Comparison of ENCODE assay signal across 9 mouse cellular contexts in the genomic region with DNA sequence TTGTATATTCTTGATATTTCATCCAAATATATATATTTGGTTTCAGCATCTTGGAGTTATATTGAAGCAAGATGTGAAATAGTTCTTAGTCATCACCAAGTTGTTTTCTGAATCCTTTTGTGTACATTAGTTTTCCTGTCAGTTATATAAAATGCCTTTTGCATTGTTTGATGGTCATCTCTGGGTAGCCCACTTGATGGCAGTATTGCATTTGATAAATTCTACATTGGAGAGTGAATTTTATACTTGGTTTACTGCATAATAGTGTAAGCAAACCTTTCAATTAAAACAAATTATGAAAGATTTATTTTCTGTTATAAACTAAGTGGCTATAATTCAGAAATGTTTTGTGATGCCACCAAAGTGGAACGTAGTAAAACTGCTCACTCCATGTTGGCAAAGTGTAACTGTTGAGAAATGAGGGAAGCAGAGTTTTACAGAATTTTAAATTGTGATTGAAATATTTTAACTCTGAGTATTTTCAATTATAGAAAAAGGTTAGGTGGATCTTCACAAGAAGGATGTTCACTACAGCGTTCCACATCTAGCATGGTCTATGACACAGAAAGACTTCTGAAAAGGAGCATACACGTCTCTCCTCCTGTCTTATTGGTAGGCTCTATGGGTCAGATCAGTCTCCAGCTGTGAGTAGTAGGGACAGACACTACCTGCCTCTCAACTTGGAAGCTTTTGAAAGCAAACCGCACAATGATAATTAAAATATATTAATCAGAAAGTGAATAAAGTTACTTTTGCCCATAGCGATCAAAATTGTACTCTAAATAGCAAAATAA.
DNase-seq lines count a peak whose midpoint lies in the region; ATAC-seq and TF ChIP-seq lines count a peak whose summit lies in the region.
"Had no signal": no experiment of that assay in that cellular context is flagged by ENCODE, and none has a peak within 500 bp of the region (broad histone marks: within the 10 kb centered on the region; RNA-seq: fewer than 3 reads in every experiment).

No protein-coding gene starts in this region.

- 65% methylated on average over 5 of the region's 5 CpGs for WGBS in lung, embryonic 14.5 days

- no peak overlapping the region for H3K4me3 ChIP-seq in lung, embryonic 14.5 days (ENCODE audit: low read depth, low read length)

- ATAC-seq in lung, embryonic 14.5 days (ENCODE audit: insufficient read depth) = no peak

- H3K4me1 ChIP-seq in lung, embryonic 14.5 days (ENCODE audit: insufficient read depth) = no peaks in the 10 kb centered on the region

- H3K9me3 ChIP-seq in lung, embryonic 14.5 days (ENCODE audit: low read depth, low read length) = no peaks in the 10 kb centered on the region
- H3K9me3 ChIP-seq: G1E had no signal

- intact Hi-C loops in left cerebral cortex, postnatal 25 days (cut with DNase I) = no loop called here

- no peak overlapping the region for H3K4me2 ChIP-seq in lung, embryonic 14.5 days

- peak; percentile 8 to 51 for DNase-seq in frontal cortex, postnatal 36 days (ENCODE audit: low spot score in 2 of 2)
- DNase-seq in frontal cortex, postnatal 10 days (ENCODE audit: low spot score in 2 of 2) = no peak
- DNase-seq in lung, embryonic 14.5 days = peak; percentile 78
- DNase-seq in lung, postnatal 25 days (ENCODE audit: low spot score) = no peak
- peak; percentile 16 for DNase-seq in adipocyte (ENCODE audit: low spot score)
- DNase-seq in left cerebral cortex, postnatal 25 days (ENCODE audit: low spot score in 2 of 2) = peak; percentile 31 to 57
- DNase-seq in thymus, postnatal 14 days = no peak
- DNase-seq in urinary bladder, adult 2 months (ENCODE audit: low spot score) = no peak

- H3K27ac ChIP-seq in lung, embryonic 14.5 days (ENCODE audit: low read depth) = no peak overlapping the region

- peak; percentile 55 for TF ChIP-seq CTCF in lung, embryonic 14.5 days (IDR thresholded peaks at IDR 0.05; ENCODE audit: low read depth)

- no peaks in the 10 kb centered on the region for H3K27me3 ChIP-seq in lung, embryonic 14.5 days (ENCODE audit: insufficient read depth, low read length)

- H3K9ac ChIP-seq in lung, embryonic 14.5 days = no peak overlapping the region

- no peaks in the 10 kb centered on the region for H3K36me3 ChIP-seq in lung, embryonic 14.5 days (ENCODE audit: insufficient read depth)
- H3K36me3 ChIP-seq: G1E had no signal

Comparison
In these comparisons a context has a peak if more than half of its experiments do, and no peak if none do; other contexts are left out.
1. DNase-seq: peak in frontal cortex, postnatal 36 days (2 of 2), lung, embryonic 14.5 days (single experiment), adipocyte (single experiment) and left cerebral cortex, postnatal 25 days (2 of 2); none in frontal cortex, postnatal 10 days (0 of 2), lung, postnatal 25 days (single experiment), thymus, postnatal 14 days (single experiment) and urinary bladder, adult 2 months (single experiment).